Mouse (Mus musculus): ENCODE results near the gene Wnt3. TPM values are rescaled to one million over a fixed set of nuclear protein-coding genes. Genes with fewer than 3 reads are reported as not detected.
A peak's percentile ranks its signal among the peaks of the same experiment; 100 is the strongest.

Wnt3 gene
- polyA plus RNA-seq (2012; rRNA removed), result 24.1 and 28.9 TPM in 2 replicates

DNA sequence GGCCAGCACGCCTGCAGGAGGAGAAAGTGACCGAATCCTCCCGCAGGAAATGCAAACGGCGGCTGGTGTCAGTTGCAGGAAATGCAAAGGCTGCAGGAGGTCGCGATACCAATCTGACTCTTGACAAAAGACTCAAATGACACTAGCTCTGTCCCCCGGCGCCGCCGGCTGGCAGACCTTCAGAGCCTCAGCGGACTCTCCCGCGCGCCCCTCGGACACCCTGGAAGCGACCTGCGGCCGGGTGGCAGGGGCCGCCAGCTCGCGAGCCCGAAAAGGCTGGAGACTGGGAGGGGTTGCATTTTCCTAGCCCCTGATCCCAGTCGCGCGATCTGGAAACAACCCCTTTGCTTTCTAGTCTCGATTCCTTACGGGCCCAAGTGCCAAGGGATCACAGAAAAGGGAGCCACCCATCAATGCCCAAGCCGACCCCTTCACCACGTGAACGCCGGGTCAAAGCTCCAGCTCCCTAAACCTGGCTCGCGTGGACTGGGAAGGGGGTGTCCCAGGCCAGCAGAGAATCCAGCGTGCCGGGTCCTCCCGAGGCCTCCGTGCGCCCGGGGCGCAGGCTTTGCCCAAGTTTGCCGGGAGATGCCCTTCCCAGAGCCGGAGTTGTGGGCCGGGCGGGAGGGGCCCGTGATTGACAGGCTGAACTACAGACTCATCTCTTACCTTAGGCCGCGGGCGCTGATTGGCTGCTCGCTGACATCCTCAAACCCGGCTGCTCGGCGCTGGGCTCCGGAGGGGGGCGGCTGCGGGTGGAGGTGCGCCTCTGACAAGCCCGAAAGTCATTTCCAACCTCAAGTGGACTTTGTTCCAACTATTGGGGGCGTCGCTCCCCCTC lies at the start of gene Wnt3:
Gene Wnt3 (plus strand): TSS at position 764 of the 841 bp plus-strand sequence.
- H3K36me3 ChIP-seq (ENCODE audit: control insufficient read depth, insufficient read depth, low read length), result no peaks in the 10 kb centered on the region
- no peak for TF ChIP-seq POLR2A (IDR thresholded peaks at IDR 0.05; ENCODE audit: control insufficient read depth, low read depth, low read length)
- TF ChIP-seq CTCF (IDR thresholded peaks at IDR 0.05; ENCODE audit: control insufficient read depth, insufficient read depth, insufficient replicate concordance, low read depth, low read length), result no peak
- H3K27ac ChIP-seq (ENCODE audit: control insufficient read depth, insufficient read depth, low read depth, low read length), result no peak within 1 kb of the TSS
- H3K27me3 ChIP-seq (ENCODE audit: control insufficient read depth, insufficient read depth, low read length), result peaks cover 3% of the 10 kb centered on the region
- peak within 1 kb of the TSS; percentile 23 for H3K4me3 ChIP-seq (ENCODE audit: control insufficient read depth, low read depth, low read length)
- peaks cover 9% of the 10 kb centered on the region for H3K4me1 ChIP-seq (ENCODE audit: control insufficient read depth, insufficient read depth, low read length)

DNA sequence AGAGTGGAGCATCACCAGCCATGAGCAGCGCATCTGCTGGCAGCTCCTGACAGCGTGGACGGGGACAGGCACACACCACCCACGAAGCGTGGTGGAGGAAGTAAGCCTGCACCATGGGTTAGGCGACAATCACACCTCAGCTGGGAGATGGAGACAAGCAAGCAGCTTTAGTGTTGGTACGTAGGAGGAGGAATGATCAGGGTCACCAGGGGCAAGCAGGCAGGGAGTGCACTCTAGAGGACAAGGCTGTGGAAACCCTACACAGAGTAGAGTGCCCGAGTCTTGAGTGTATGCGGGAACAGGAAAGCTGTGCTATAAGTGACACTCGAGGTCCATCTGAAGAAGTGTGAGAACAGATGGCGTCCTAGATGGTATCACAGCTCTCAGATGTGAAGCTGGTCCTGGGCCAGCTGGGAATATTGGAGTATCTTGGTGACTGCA lies 49.6 kb upstream of the Wnt3 start:
- Histone ChIP-seq H3K27me3 (ENCODE audit: control insufficient read depth, insufficient read depth, low read length) (no peaks in the 10 kb centered on the region), H3K4me3 (ENCODE audit: control insufficient read depth, low read depth, low read length) (no peak overlapping the region), H3K4me1 (ENCODE audit: control insufficient read depth, insufficient read depth, low read length) (no peaks in the 10 kb centered on the region; the same call in 1 of the 2 replicates), H3K36me3 (ENCODE audit: control insufficient read depth, insufficient read depth, low read length) (no peaks in the 10 kb centered on the region), H3K27ac (ENCODE audit: control insufficient read depth, insufficient read depth, low read depth, low read length) (no peak overlapping the region)
- TF ChIP-seq POLR2A (IDR thresholded peaks at IDR 0.05; ENCODE audit: control insufficient read depth, low read depth, low read length), result no peak
- TF ChIP-seq CTCF (IDR thresholded peaks at IDR 0.05; ENCODE audit: control insufficient read depth, insufficient read depth, insufficient replicate concordance, low read depth, low read length), result no peak

DNA sequence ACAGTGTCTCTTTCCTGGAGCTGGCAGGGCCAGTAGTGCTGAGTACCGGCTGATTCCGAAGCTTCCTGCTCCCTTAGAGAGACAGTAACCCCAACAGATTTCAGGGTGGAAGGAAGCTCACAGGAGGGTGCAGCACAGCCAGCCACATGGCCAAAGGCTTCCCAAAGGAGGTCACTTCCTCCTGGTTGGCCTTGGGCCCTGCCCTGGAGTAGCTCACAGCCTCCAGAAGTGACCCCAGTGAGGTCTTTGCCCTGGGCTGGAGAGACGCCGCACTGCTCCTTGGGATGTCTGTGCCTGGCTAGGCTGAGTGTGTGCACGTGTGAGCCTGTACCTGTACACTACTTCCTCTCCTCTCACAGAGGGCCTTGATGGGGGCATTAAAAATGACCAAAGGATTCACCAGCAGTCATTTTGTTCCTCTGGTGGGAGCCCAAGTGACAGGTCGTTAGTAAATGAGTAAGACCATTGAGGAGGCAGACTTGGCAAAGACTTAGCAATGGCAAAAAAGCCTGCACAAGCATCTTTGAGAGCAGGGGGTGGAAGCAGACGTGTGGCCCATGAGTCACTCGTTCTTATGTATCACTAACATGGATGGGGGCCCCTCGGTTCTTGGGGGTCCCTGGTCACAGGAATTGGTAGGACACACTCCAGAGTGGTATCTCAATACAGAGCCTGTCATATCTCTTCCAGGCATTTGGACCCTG lies 44.5 kb upstream of the Wnt3 start:
- no peaks in the 10 kb centered on the region for H3K27me3 ChIP-seq (ENCODE audit: control insufficient read depth, insufficient read depth, low read length)
- no peak overlapping the region for H3K27ac ChIP-seq (ENCODE audit: control insufficient read depth, insufficient read depth, low read depth, low read length)
- no peaks in the 10 kb centered on the region for H3K4me1 ChIP-seq (ENCODE audit: control insufficient read depth, insufficient read depth, low read length)
- TF ChIP-seq POLR2A (IDR thresholded peaks at IDR 0.05; ENCODE audit: control insufficient read depth, low read depth, low read length) (no peak), CTCF (IDR thresholded peaks at IDR 0.05; ENCODE audit: control insufficient read depth, insufficient read depth, insufficient replicate concordance, low read depth, low read length) (no peak)
- H3K4me3 ChIP-seq (ENCODE audit: control insufficient read depth, low read depth, low read length), result no peak overlapping the region
- no peaks in the 10 kb centered on the region for H3K36me3 ChIP-seq (ENCODE audit: control insufficient read depth, insufficient read depth, low read length)

DNA sequence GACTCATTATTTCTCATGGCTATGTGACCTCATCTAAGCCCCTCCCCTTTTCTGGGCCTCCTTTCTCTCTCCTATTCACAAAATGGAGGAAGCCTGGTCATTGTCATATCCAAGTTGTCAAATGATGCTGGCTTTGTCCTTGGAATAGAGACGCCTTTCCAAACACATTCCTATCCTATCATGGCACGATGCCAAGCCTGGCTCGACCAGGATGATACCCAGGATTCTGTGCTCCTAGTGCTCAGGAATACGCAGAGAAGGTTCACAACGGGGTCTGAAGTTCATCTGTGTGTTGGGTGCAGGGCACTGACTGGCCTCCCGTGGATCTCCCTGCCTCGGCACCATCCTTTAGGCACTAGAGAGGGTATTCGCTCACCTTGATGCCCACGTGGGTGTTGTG lies 42.4 kb upstream of the Wnt3 start:
- H3K27ac ChIP-seq (ENCODE audit: control insufficient read depth, insufficient read depth, low read depth, low read length), result no peak overlapping the region
- H3K27me3 ChIP-seq (ENCODE audit: control insufficient read depth, insufficient read depth, low read length), result no peaks in the 10 kb centered on the region
- H3K4me3 ChIP-seq (ENCODE audit: control insufficient read depth, low read depth, low read length), result no peak overlapping the region
- H3K36me3 ChIP-seq (ENCODE audit: control insufficient read depth, insufficient read depth, low read length), result no peaks in the 10 kb centered on the region
- H3K4me1 ChIP-seq (ENCODE audit: control insufficient read depth, insufficient read depth, low read length), result no peaks in the 10 kb centered on the region
- no peak for TF ChIP-seq POLR2A (IDR thresholded peaks at IDR 0.05; ENCODE audit: control insufficient read depth, low read depth, low read length)
- TF ChIP-seq CTCF (IDR thresholded peaks at IDR 0.05; ENCODE audit: control insufficient read depth, insufficient read depth, insufficient replicate concordance, low read depth, low read length), result no peak

DNA sequence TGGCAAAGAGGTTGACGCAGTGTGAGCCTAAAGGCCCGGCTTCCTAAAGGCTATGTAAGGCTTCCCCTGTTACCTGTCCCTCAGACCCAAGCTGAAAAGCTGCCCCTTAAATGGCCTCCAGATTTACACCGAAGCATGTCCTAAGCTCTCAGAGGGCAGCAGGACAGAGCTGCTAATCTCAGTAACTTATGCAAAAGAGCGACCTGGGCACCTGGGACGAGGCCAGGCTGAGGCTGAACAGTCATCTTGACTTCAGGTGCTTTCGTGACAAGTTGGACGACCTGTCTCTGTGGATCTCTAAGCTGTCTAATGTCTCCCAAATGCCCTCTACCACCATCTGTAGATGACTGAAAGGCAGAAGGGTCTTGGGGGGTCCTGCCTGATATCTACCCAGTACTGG lies 41.6 kb upstream of the Wnt3 start:
- Histone ChIP-seq H3K36me3 (ENCODE audit: control insufficient read depth, insufficient read depth, low read length) (no peaks in the 10 kb centered on the region), H3K27me3 (ENCODE audit: control insufficient read depth, insufficient read depth, low read length) (no peaks in the 10 kb centered on the region), H3K27ac (ENCODE audit: control insufficient read depth, insufficient read depth, low read depth, low read length) (no peak overlapping the region), H3K4me3 (ENCODE audit: control insufficient read depth, low read depth, low read length) (no peak overlapping the region), H3K4me1 (ENCODE audit: control insufficient read depth, insufficient read depth, low read length) (no peaks in the 10 kb centered on the region)
- TF ChIP-seq CTCF (IDR thresholded peaks at IDR 0.05; ENCODE audit: control insufficient read depth, insufficient read depth, insufficient replicate concordance, low read depth, low read length) (no peak), POLR2A (IDR thresholded peaks at IDR 0.05; ENCODE audit: control insufficient read depth, low read depth, low read length) (no peak)

DNA sequence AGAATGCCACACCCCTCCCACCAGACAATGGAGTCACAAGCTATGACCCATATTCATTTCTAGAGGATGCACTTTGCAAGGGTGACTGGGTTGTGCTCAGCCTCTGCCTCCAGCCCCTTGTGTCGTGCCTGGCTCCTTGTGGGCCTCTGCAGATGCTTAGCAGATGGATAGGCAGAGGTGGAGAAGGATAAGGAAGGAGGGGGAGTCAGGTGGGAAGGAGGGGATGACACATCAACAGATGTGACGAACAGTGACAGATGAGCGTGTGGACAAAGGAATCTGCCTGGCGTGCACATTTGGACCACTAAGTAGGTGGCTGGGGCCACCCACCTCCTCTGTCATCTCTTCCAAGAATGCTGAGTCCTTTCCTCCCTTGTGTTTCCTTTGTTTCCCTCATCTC lies 40.9 kb upstream of the Wnt3 start:
- H3K27me3 ChIP-seq (ENCODE audit: control insufficient read depth, insufficient read depth, low read length), result no peaks in the 10 kb centered on the region
- H3K4me1 ChIP-seq (ENCODE audit: control insufficient read depth, insufficient read depth, low read length), result no peaks in the 10 kb centered on the region
- H3K4me3 ChIP-seq (ENCODE audit: control insufficient read depth, low read depth, low read length), result no peak overlapping the region
- H3K36me3 ChIP-seq (ENCODE audit: control insufficient read depth, insufficient read depth, low read length), result no peaks in the 10 kb centered on the region
- TF ChIP-seq CTCF (IDR thresholded peaks at IDR 0.05; ENCODE audit: control insufficient read depth, insufficient read depth, insufficient replicate concordance, low read depth, low read length), result no peak
- TF ChIP-seq POLR2A (IDR thresholded peaks at IDR 0.05; ENCODE audit: control insufficient read depth, low read depth, low read length), result no peak
- H3K27ac ChIP-seq (ENCODE audit: control insufficient read depth, insufficient read depth, low read depth, low read length), result no peak overlapping the region

DNA sequence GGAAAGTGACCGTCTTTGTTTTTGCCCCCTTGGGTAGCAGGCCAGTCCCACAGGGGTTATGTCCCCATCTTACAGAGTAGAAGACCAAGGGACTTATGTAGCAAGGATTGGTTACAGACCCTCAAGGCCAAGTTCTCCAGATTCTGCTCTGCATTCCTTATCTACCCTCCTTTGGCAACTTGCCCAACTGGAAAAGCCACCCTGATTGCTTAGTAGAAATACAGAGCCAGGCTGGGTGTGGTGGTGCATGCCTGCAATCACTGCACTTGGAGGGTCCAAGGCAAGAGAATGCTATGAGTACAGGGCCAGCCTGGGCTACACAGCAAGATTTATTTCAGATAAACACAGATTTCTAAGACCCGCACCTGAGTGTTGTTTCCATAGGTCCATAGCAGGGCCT lies 40.0 kb upstream of the Wnt3 start:
- no peak overlapping the region for H3K4me3 ChIP-seq (ENCODE audit: control insufficient read depth, low read depth, low read length)
- TF ChIP-seq CTCF (IDR thresholded peaks at IDR 0.05; ENCODE audit: control insufficient read depth, insufficient read depth, insufficient replicate concordance, low read depth, low read length) (no peak), POLR2A (IDR thresholded peaks at IDR 0.05; ENCODE audit: control insufficient read depth, low read depth, low read length) (no peak)

More for the DNA sequence above, 40.0 kb upstream of the Wnt3 start:
- Histone ChIP-seq H3K4me1 (ENCODE audit: control insufficient read depth, insufficient read depth, low read length) (no peaks in the 10 kb centered on the region), H3K36me3 (ENCODE audit: control insufficient read depth, insufficient read depth, low read length) (no peaks in the 10 kb centered on the region), H3K27me3 (ENCODE audit: control insufficient read depth, insufficient read depth, low read length) (no peaks in the 10 kb centered on the region), H3K27ac (ENCODE audit: control insufficient read depth, insufficient read depth, low read depth, low read length) (no peak overlapping the region)

Measured in testis, adult 2 months (tissue).